Mouse (Mus musculus): Measurements from ENCODE around the gene Ints12.

DNA sequence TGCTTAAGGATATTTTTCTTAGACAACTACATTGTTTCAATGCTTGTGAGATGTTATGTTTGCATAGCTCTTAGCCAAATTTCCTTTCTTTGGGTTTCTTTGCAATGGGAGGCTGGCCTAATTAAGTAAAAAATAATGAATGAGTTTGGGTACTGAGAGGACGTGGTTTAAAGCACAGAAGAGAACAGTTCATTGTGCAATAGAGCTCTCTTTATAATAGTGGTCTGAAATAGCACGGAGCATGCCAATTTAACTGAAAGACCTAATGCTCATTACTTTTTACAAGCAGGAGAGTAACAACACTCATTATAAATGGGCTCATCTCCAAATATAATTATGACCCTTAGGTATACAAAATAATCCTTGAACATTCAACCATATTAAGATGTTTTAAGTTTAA is 39.6 kb upstream of the Ints12 start:
- TF ChIP-seq CTCF (IDR thresholded peaks at IDR 0.05; ENCODE audit: control insufficient read depth, insufficient read depth, insufficient read length) (no peak), USF1 (IDR thresholded peaks at IDR 0.05; ENCODE audit: low read depth) (no peak), MYOD1 (IDR thresholded peaks at IDR 0.05; ENCODE audit: control insufficient read depth, insufficient read length, low read depth) (no peak), CEBPB (IDR thresholded peaks at IDR 0.05; ENCODE audit: low read depth) (no peak), MAX (IDR thresholded peaks at IDR 0.05) (no peak), MYOG (IDR thresholded peaks at IDR 0.05; ENCODE audit: control insufficient read depth, extremely low read depth, insufficient read length) (no peak)
